Mouse (Mus musculus): ENCODE results near the gene Tnxb. TPM values are rescaled to one million over a fixed set of nuclear protein-coding genes. Genes with fewer than 3 reads are reported as not detected.

The Tnxb gene
- polyA plus RNA-seq, 1 experiment from 2014 or later, result 0.24 TPM

- Histone ChIP-seq H3K4me1 (ENCODE audit: control insufficient read depth, insufficient read depth, low read length) (peaks cover 21% of the 10 kb centered on the region), H3K9ac (ENCODE audit: low read depth, low read length) (no peak overlapping the region), H3K27me3 (ENCODE audit: control insufficient read depth, insufficient read depth, low read length) (peaks cover 31% of the 10 kb centered on the region), H3K9me3 (replicated peaks; ENCODE audit: control insufficient read depth, low read length) (no peaks in the 10 kb centered on the region), H3K36me3 (ENCODE audit: control insufficient read depth, insufficient read depth, low read length) (no peaks in the 10 kb centered on the region), H3K27ac (ENCODE audit: low read depth, low read length) (no peak overlapping the region), H3K4me3 (ENCODE audit: low read depth, low read length) (no peak overlapping the region), H3K4me2 (no peak overlapping the region)
- 49% methylated on average over 12 of the region's 12 CpGs for WGBS (ENCODE audit: insufficient replicate concordance)
- ATAC-seq (replicated peaks; ENCODE audit: insufficient number of reproducible peaks, low FRiP score, low TSS enrichment), result no peak
These were observed 11.0 kb upstream of the Tnxb start for GRCm38 (mm10) chr17:34659181-34659896.

GRCm38 (mm10) chr17:34659897-34660214, 10.5 kb upstream of the Tnxb start:
- H3K36me3 ChIP-seq (ENCODE audit: control insufficient read depth, insufficient read depth, low read length), result no peaks in the 10 kb centered on the region
- H3K27ac ChIP-seq (ENCODE audit: low read depth, low read length), result no peak overlapping the region
- H3K9ac ChIP-seq (ENCODE audit: low read depth, low read length), result no peak overlapping the region
- no peak for ATAC-seq (replicated peaks; ENCODE audit: insufficient number of reproducible peaks, low FRiP score, low TSS enrichment)
- H3K9me3 ChIP-seq (replicated peaks; ENCODE audit: control insufficient read depth, low read length), result no peaks in the 10 kb centered on the region
- no peak overlapping the region for H3K4me3 ChIP-seq (ENCODE audit: low read depth, low read length)
- peaks cover 31% of the 10 kb centered on the region for H3K27me3 ChIP-seq (ENCODE audit: control insufficient read depth, insufficient read depth, low read length)
- peaks cover 21% of the 10 kb centered on the region for H3K4me1 ChIP-seq (ENCODE audit: control insufficient read depth, insufficient read depth, low read length)
- WGBS (ENCODE audit: insufficient replicate concordance), result 44% methylated on average over 3 of the region's 3 CpGs
- no peak overlapping the region for H3K4me2 ChIP-seq

GRCm38 (mm10) chr17:34660259-34660820, 10.0 kb upstream of the Tnxb start:
- 34% methylated on average over 10 of the region's 11 CpGs for WGBS (ENCODE audit: insufficient replicate concordance)
- ATAC-seq (replicated peaks; ENCODE audit: insufficient number of reproducible peaks, low FRiP score, low TSS enrichment), result no peak
- H3K36me3 ChIP-seq (ENCODE audit: control insufficient read depth, insufficient read depth, low read length), result no peaks in the 10 kb centered on the region
- no peak overlapping the region for H3K4me2 ChIP-seq
- peaks cover 31% of the 10 kb centered on the region for H3K27me3 ChIP-seq (ENCODE audit: control insufficient read depth, insufficient read depth, low read length)
- H3K9ac ChIP-seq (ENCODE audit: low read depth, low read length), result no peak overlapping the region
- H3K9me3 ChIP-seq (replicated peaks; ENCODE audit: control insufficient read depth, low read length), result no peaks in the 10 kb centered on the region
- no peak overlapping the region for H3K27ac ChIP-seq (ENCODE audit: low read depth, low read length)
- no peak overlapping the region for H3K4me3 ChIP-seq (ENCODE audit: low read depth, low read length)
- H3K4me1 ChIP-seq (ENCODE audit: control insufficient read depth, insufficient read depth, low read length), result peaks cover 18% of the 10 kb centered on the region

GRCm38 (mm10) chr17:34661121-34661591, 9.2 kb upstream of the Tnxb start:
- Histone ChIP-seq H3K4me2 (peak overlapping the region; percentile 42), H3K4me3 (ENCODE audit: low read depth, low read length) (no peak overlapping the region), H3K9me3 (replicated peaks; ENCODE audit: control insufficient read depth, low read length) (no peaks in the 10 kb centered on the region), H3K4me1 (ENCODE audit: control insufficient read depth, insufficient read depth, low read length) (peaks cover 9% of the 10 kb centered on the region), H3K27me3 (ENCODE audit: control insufficient read depth, insufficient read depth, low read length) (peaks cover 35% of the 10 kb centered on the region), H3K36me3 (ENCODE audit: control insufficient read depth, insufficient read depth, low read length) (no peaks in the 10 kb centered on the region), H3K9ac (ENCODE audit: low read depth, low read length) (no peak overlapping the region), H3K27ac (ENCODE audit: low read depth, low read length) (no peak overlapping the region)
- WGBS (ENCODE audit: insufficient replicate concordance), result 6% methylated on average over 19 of the region's 19 CpGs
- ATAC-seq (replicated peaks; ENCODE audit: insufficient number of reproducible peaks, low FRiP score, low TSS enrichment), result no peak

GRCm38 (mm10) chr17:34662468-34662867, 7.9 kb upstream of the Tnxb start:
- H3K9ac ChIP-seq (ENCODE audit: low read depth, low read length), result no peak overlapping the region
- peaks cover 9% of the 10 kb centered on the region for H3K4me1 ChIP-seq (ENCODE audit: control insufficient read depth, insufficient read depth, low read length)
- ATAC-seq (replicated peaks; ENCODE audit: insufficient number of reproducible peaks, low FRiP score, low TSS enrichment), result no peak
- peaks cover 35% of the 10 kb centered on the region for H3K27me3 ChIP-seq (ENCODE audit: control insufficient read depth, insufficient read depth, low read length)
- no peak overlapping the region for H3K4me2 ChIP-seq
- 78% methylated on average over 1 of the region's 1 CpGs for WGBS (ENCODE audit: insufficient replicate concordance)
- no peaks in the 10 kb centered on the region for H3K36me3 ChIP-seq (ENCODE audit: control insufficient read depth, insufficient read depth, low read length)
- H3K9me3 ChIP-seq (replicated peaks; ENCODE audit: control insufficient read depth, low read length), result no peaks in the 10 kb centered on the region
- H3K4me3 ChIP-seq (ENCODE audit: low read depth, low read length), result no peak overlapping the region
- no peak overlapping the region for H3K27ac ChIP-seq (ENCODE audit: low read depth, low read length)

- peaks cover 39% of the 10 kb centered on the region for H3K27me3 ChIP-seq (ENCODE audit: control insufficient read depth, insufficient read depth, low read length)
- ATAC-seq (replicated peaks; ENCODE audit: insufficient number of reproducible peaks, low FRiP score, low TSS enrichment), result no peak
- H3K4me2 ChIP-seq, result no peak overlapping the region
- H3K27ac ChIP-seq (ENCODE audit: low read depth, low read length), result no peak overlapping the region
- WGBS (ENCODE audit: insufficient replicate concordance), result 73% methylated on average over 8 of the region's 8 CpGs
- no peak overlapping the region for H3K4me3 ChIP-seq (ENCODE audit: low read depth, low read length)
- no peak overlapping the region for H3K9ac ChIP-seq (ENCODE audit: low read depth, low read length)
- H3K4me1 ChIP-seq (ENCODE audit: control insufficient read depth, insufficient read depth, low read length), result peaks cover 9% of the 10 kb centered on the region
- H3K36me3 ChIP-seq (ENCODE audit: control insufficient read depth, insufficient read depth, low read length), result no peaks in the 10 kb centered on the region
- H3K9me3 ChIP-seq (replicated peaks; ENCODE audit: control insufficient read depth, low read length), result no peaks in the 10 kb centered on the region
These were observed 7.4 kb upstream of the Tnxb start for GRCm38 (mm10) chr17:34662978-34663377.

- Histone ChIP-seq H3K9me3 (replicated peaks; ENCODE audit: control insufficient read depth, low read length) (no peaks in the 10 kb centered on the region), H3K4me2 (no peak overlapping the region), H3K4me1 (ENCODE audit: control insufficient read depth, insufficient read depth, low read length) (peaks cover 9% of the 10 kb centered on the region), H3K27me3 (ENCODE audit: control insufficient read depth, insufficient read depth, low read length) (peaks cover 34% of the 10 kb centered on the region), H3K36me3 (ENCODE audit: control insufficient read depth, insufficient read depth, low read length) (no peaks in the 10 kb centered on the region), H3K4me3 (ENCODE audit: low read depth, low read length) (no peak overlapping the region), H3K9ac (ENCODE audit: low read depth, low read length) (no peak overlapping the region), H3K27ac (ENCODE audit: low read depth, low read length) (no peak overlapping the region)
- WGBS (ENCODE audit: insufficient replicate concordance), result 60% methylated on average over 1 of the region's 1 CpGs
- no peak for ATAC-seq (replicated peaks; ENCODE audit: insufficient number of reproducible peaks, low FRiP score, low TSS enrichment)
These were observed 6.8 kb upstream of the Tnxb start for GRCm38 (mm10) chr17:34663558-34663957.

- Histone ChIP-seq H3K4me1 (ENCODE audit: control insufficient read depth, insufficient read depth, low read length) (peaks cover 6% of the 10 kb centered on the region), H3K36me3 (ENCODE audit: control insufficient read depth, insufficient read depth, low read length) (no peaks in the 10 kb centered on the region), H3K27me3 (ENCODE audit: control insufficient read depth, insufficient read depth, low read length) (peaks cover 26% of the 10 kb centered on the region), H3K9me3 (replicated peaks; ENCODE audit: control insufficient read depth, low read length) (no peaks in the 10 kb centered on the region), H3K4me3 (ENCODE audit: low read depth, low read length) (no peak overlapping the region), H3K4me2 (no peak overlapping the region), H3K27ac (ENCODE audit: low read depth, low read length) (no peak overlapping the region), H3K9ac (ENCODE audit: low read depth, low read length) (no peak overlapping the region)
- ATAC-seq (replicated peaks; ENCODE audit: insufficient number of reproducible peaks, low FRiP score, low TSS enrichment), result no peak
- 66% methylated on average over 7 of the region's 7 CpGs for WGBS (ENCODE audit: insufficient replicate concordance)
These were observed 5.9 kb upstream of the Tnxb start for GRCm38 (mm10) chr17:34664472-34664871.

Data from heart, embryonic 11.5 days (tissue).